Mouse (Mus musculus): Measurements from ENCODE around the gene Syn2. TPM values are rescaled to one million over a fixed set of nuclear protein-coding genes. Genes with fewer than 3 reads are reported as not detected.
A peak's percentile ranks its signal among the peaks of the same experiment; 100 is the strongest.

The Syn2 gene
- polyA plus RNA-seq, 1 experiment from 2014 or later, result 16.2 TPM

DNA sequence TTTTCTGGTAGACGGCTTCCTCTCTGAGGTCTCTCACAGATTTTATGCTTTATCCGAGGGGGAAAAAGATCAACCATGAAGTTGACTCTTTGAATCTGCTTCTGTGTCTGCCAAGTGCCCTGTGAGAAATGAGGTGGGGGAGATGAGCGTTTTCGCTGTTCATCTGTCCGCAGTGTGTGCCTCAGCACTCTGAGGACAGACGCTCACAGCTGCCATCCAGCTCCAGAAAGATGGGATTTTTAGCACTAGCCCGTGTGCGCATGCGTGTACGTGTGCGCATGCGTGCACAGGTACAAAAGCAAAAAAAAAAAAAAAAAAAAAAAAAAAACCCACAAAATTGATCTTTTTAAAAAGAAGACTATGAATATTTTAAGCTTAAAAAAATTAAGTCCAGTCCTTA lies 178.1 kb downstream of the Syn2 start:
- H3K9ac ChIP-seq (replicated peaks), result no peak overlapping the region
- H3K4me2 ChIP-seq (replicated peaks), result peak overlapping the region; percentile 44
- 0 out of 2 replicates have a peak, but pooled peaks have one; percentile 40 for ATAC-seq
- 60% methylated on average over 12 of the region's 12 CpGs for WGBS
- no peaks in the 10 kb centered on the region for H3K36me3 ChIP-seq
- peak overlapping the region; percentile 25 for H3K4me3 ChIP-seq (replicated peaks)
- H3K4me1 ChIP-seq (replicated peaks), result 0 out of 2 replicates have a peak, but pooled peaks cover 8% of the 10 kb centered on the region
- H3K9me3 ChIP-seq, result no peaks in the 10 kb centered on the region
- no peaks in the 10 kb centered on the region for H3K27me3 ChIP-seq
- no peak overlapping the region for H3K27ac ChIP-seq

DNA sequence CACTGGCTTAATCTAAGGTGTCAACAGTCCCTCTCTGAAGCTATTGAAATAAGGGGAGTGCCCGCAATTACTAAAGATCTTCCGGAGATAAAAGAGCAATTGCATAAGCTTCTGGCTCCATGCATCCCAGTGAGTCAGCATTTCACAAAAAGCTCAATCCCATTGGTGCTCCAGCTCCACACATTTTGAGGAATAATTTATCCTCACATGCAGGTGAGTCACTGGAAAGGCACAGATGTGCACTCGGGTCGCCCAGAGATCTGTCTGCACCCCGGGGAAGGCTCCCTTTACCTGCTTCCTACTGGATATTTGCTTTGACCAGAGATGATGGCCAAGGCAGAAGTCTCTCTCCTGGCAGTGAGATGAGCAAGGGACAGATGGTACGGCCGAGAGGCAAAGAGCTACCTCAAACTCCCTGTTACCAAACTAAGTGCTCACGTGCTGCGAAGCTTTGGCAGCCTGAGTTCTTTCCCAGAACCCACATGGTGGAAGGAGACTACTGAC lies 178.6 kb downstream of the Syn2 start:
- Histone ChIP-seq H3K27ac (no peak overlapping the region), H3K9ac (replicated peaks) (no peak overlapping the region), H3K4me1 (replicated peaks) (0 out of 2 replicates have a peak, but pooled peaks cover 8% of the 10 kb centered on the region), H3K36me3 (no peaks in the 10 kb centered on the region), H3K9me3 (no peaks in the 10 kb centered on the region), H3K27me3 (no peaks in the 10 kb centered on the region), H3K4me2 (replicated peaks) (no peak overlapping the region), H3K4me3 (replicated peaks) (no peak overlapping the region)
- no peak for ATAC-seq
- 76% methylated on average over 9 of the region's 9 CpGs for WGBS

DNA sequence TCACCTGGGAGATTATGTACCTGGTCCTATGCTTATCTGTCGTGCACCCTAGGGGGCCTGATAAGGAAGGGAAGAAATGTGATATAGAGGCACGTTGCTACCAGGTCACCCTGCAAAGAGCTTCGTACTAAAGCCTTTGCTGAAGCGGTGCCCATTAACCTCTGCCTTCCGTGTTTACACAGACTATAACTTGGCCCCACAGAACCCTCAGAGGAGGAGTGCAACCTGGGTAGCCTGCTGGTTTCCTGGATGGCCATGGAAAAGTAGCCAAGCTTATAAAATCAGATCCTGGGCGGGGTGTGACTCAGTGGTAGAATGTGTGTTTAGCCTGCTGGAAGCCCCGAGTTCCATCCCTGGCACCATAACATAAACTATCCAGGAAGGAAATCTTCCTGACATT lies 179.2 kb downstream of the Syn2 start:
- WGBS, result 82% methylated on average over 7 of the region's 7 CpGs

DNA sequence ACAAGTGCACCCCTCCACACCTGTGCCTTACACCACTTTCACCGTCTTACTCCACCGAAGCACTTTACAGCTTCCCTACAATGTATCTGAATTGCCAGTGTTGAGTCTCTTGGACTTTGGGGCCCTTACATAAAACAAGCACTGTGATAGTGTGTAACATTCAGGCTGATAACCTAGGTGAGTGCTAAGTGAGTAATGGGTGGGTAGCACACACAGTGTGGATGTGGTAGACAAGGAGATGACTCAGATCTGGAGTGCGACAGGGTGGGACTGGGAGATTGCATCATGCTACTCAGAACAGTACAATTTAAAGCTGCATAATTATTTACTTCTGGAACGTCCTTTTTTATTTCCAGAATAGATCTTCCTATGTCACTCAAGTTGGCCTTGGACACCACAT lies 181.1 kb downstream of the Syn2 start:
- Histone ChIP-seq H3K4me3 (replicated peaks) (no peak overlapping the region), H3K4me2 (replicated peaks) (no peak overlapping the region), H3K36me3 (no peaks in the 10 kb centered on the region), H3K4me1 (replicated peaks) (0 out of 2 replicates have a peak, but pooled peaks cover 8% of the 10 kb centered on the region), H3K27me3 (no peaks in the 10 kb centered on the region), H3K9me3 (no peaks in the 10 kb centered on the region), H3K9ac (replicated peaks) (no peak overlapping the region), H3K27ac (no peak overlapping the region)
- WGBS, result 85% methylated on average over 4 of the region's 4 CpGs
- ATAC-seq, result no peak

More for the DNA sequence above, 179.2 kb downstream of the Syn2 start:
- no peak overlapping the region for H3K4me2 ChIP-seq (replicated peaks)
- H3K9me3 ChIP-seq, result no peaks in the 10 kb centered on the region
- H3K9ac ChIP-seq (replicated peaks), result no peak overlapping the region
- no peak overlapping the region for H3K4me3 ChIP-seq (replicated peaks)
- H3K27me3 ChIP-seq, result no peaks in the 10 kb centered on the region
- no peak for ATAC-seq
- no peaks in the 10 kb centered on the region for H3K36me3 ChIP-seq
- 0 out of 2 replicates have a peak, but pooled peaks cover 8% of the 10 kb centered on the region for H3K4me1 ChIP-seq (replicated peaks)
- H3K27ac ChIP-seq, result no peak overlapping the region

DNA sequence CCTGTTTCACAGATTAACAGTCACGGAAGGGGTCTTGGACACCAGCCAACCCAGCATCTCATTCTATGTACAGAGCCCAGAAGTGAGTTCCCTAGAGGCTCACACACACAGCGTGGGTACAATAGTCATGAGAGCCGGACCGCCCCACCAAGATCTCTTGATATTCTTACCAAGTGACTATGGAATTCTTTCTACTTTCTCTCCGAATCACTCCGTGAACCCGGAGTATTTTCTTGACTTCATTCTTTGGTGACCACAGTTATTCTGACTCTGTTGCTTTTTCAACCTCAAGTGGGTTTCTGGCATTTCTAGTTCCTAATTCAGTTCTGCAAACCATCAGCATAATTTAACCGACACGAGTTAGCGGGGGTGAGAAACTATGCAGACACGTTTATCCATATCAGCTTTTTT lies 182.1 kb downstream of the Syn2 start:
- Histone ChIP-seq H3K27ac (no peak overlapping the region), H3K27me3 (no peaks in the 10 kb centered on the region), H3K4me2 (replicated peaks) (no peak overlapping the region), H3K9me3 (no peaks in the 10 kb centered on the region), H3K4me1 (replicated peaks) (0 out of 2 replicates have a peak, but pooled peaks cover 8% of the 10 kb centered on the region), H3K36me3 (no peaks in the 10 kb centered on the region), H3K9ac (replicated peaks) (no peak overlapping the region), H3K4me3 (replicated peaks) (no peak overlapping the region)
- 73% methylated on average over 11 of the region's 11 CpGs for WGBS
- no peak for ATAC-seq

DNA sequence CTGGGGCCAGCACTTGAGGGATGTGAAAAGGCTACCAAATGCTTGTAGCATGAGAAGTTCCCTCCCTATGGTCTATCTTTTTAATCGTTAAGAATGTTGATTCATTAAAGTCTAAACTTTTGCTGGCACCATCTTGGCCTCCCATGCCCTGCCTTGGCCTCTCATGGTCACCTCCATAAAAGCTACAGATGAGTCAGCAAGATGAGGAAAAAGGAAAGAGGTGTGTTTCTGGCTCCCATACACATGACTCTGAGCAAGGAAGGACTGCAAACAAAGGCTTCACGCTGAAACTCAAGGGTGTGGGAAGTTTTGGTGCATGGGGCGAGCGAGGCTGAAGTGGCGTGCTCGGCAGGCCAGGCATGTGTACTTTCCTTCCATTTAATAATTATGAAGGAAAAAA lies 184.1 kb downstream of the Syn2 start:
- Histone ChIP-seq H3K9ac (replicated peaks) (no peak overlapping the region), H3K36me3 (no peaks in the 10 kb centered on the region), H3K9me3 (no peaks in the 10 kb centered on the region), H3K27ac (no peak overlapping the region), H3K4me1 (replicated peaks) (no peaks in the 10 kb centered on the region), H3K4me3 (replicated peaks) (no peak overlapping the region), H3K4me2 (replicated peaks) (no peak overlapping the region), H3K27me3 (no peaks in the 10 kb centered on the region)
- WGBS, result 93% methylated on average over 6 of the region's 6 CpGs
- no peak for ATAC-seq

DNA sequence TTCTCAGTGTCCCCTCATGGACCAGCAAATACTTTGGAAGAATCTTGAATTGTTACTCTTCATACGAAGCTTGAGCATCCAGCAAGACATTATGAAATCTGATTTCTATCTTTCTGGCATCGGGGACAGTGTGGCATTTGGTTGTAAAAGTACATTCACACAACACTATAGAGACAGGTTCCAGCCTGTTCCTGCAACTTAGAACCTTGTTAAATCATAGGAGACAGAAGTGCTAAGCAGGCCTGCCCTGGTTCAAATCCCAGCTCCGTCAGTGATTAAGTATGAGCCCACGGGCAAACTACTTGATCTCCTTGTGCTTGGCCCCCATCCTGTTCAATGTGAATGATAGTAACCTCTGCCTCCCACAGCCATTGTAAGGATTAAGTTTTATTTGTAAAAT lies 185.0 kb downstream of the Syn2 start:
- Histone ChIP-seq H3K36me3 (no peaks in the 10 kb centered on the region), H3K9ac (replicated peaks) (no peak overlapping the region), H3K4me2 (replicated peaks) (no peak overlapping the region), H3K27ac (no peak overlapping the region), H3K4me1 (replicated peaks) (no peaks in the 10 kb centered on the region), H3K27me3 (no peaks in the 10 kb centered on the region), H3K4me3 (replicated peaks) (no peak overlapping the region), H3K9me3 (no peaks in the 10 kb centered on the region)
- WGBS, result 92% methylated on average over 4 of the region's 4 CpGs
- no peak for ATAC-seq

DNA sequence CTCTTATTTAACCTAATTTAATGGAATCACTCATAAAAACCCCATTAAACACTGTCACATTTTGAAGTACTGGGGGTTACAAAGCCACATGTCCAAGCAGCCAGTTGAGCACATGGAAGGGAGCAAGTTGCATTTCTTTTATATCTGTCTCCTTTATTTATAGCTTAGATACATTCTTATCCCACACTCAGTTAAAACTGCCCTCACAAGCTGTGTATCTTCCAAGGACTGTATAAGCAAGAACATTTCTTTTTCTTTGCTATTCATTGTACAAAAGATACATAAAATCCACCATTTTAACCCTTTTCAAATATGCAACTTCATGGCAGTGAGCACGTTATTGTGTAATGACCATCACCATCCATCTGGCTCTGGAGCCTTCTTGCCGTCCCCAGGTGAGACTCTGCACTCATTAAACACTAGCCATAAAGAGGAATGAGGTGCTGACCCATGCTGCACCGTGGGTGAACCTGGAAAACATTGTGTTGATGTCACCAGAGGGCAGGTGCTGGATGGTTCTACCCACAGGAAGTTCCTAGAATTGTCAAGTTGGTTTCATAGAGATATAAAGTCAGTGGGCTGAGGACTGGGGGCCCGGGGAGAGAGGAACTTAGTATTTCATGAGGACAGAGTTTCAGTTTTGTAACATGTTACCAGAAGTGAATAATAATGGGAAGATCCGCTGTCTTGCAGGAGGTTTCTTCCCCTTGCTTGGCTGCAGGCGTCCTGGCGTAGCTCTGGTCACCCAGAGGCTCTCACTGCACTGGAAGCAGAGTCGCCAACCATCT lies 186.4 kb downstream of the Syn2 start:
- no peak overlapping the region for H3K4me2 ChIP-seq (replicated peaks)
- H3K36me3 ChIP-seq, result no peaks in the 10 kb centered on the region
- no peak overlapping the region for H3K9ac ChIP-seq (replicated peaks)
- no peak for ATAC-seq
- no peaks in the 10 kb centered on the region for H3K4me1 ChIP-seq (replicated peaks)
- no peaks in the 10 kb centered on the region for H3K27me3 ChIP-seq
- H3K27ac ChIP-seq, result no peak overlapping the region
- WGBS, result 86% methylated on average over 8 of the region's 8 CpGs
- H3K4me3 ChIP-seq (replicated peaks), result no peak overlapping the region
- H3K9me3 ChIP-seq, result no peaks in the 10 kb centered on the region

DNA sequence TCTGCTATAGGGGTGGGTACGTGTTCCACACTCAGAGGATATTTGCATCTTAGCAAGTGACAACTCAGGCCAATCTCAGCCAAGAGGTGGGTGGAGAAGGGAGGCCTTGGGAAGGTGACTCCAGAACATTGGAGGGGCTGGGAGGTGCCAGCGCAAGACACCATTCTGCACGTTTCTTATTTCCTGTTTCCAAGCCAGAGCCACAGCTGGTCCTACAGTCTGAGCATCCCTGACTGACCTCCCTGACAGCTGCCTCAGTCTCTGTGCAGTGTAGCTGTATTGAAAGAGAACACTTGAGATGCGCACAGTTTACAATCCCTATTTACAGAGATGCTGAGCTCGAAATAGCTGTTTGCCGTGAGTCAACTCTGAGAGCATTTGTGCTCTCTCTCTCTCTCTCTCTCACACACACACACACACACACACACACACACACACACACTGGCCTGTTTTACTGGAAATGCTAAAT lies 187.2 kb downstream of the Syn2 start:
- H3K36me3 ChIP-seq, result no peaks in the 10 kb centered on the region
- no peak for ATAC-seq
- H3K4me2 ChIP-seq (replicated peaks), result no peak overlapping the region
- H3K9ac ChIP-seq (replicated peaks), result no peak overlapping the region
- H3K27ac ChIP-seq, result no peak overlapping the region
- no peaks in the 10 kb centered on the region for H3K4me1 ChIP-seq (replicated peaks)
- H3K27me3 ChIP-seq, result no peaks in the 10 kb centered on the region
- no peak overlapping the region for H3K4me3 ChIP-seq (replicated peaks)
- H3K9me3 ChIP-seq, result no peaks in the 10 kb centered on the region
- 67% methylated on average over 6 of the region's 6 CpGs for WGBS

DNA sequence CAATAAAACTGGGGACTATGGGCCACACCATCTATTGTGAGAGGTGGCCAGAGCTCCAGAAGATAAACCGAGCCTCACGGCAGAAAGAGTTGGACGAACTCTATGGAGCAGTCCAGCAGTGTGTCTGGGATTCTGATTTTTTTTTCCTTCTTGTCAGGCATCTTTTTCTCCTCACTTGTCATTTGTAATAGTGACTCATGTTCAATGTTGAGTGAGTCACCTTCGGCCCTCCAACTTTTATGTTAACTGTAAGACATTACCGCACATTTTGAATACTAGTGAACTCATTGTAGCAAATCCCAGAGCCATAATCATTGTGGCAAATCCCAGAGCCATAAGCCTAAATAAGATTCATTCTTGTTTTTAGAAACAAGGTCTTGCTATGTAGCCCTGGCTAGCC lies 188.3 kb downstream of the Syn2 start:
- Histone ChIP-seq H3K4me3 (replicated peaks) (no peak overlapping the region), H3K4me2 (replicated peaks) (no peak overlapping the region), H3K4me1 (replicated peaks) (no peaks in the 10 kb centered on the region), H3K36me3 (no peaks in the 10 kb centered on the region), H3K9me3 (peaks cover 4% of the 10 kb centered on the region; the same call in 1 of the 2 replicates), H3K9ac (replicated peaks) (no peak overlapping the region), H3K27me3 (no peaks in the 10 kb centered on the region), H3K27ac (no peak overlapping the region)
- ATAC-seq, result no peak
- 98% methylated on average over 5 of the region's 5 CpGs for WGBS

DNA sequence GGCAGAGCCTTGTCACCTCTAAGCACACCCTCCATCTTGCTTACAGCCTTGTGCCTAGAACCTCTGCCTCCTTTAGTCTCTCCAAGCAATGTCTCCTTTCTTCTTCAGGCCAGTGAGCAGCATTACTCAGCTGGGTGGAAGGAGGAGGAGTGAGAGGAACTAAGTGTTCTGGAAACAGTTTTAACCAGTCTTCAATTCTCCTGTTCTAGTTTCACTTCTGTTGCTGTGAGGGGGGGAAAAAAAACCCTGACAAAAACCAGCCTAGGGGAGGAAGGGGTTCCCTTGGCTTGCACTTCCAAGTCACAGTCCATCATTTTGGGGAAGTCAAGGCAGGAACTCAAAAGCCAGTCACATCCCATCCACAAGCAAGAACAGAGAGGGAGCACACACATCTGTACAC lies 196.3 kb downstream of the Syn2 start:
- no peak overlapping the region for H3K9ac ChIP-seq (replicated peaks)
- no peak overlapping the region for H3K4me2 ChIP-seq (replicated peaks)
- ATAC-seq, result no peak
- no peaks in the 10 kb centered on the region for H3K27me3 ChIP-seq
- no peak overlapping the region for H3K27ac ChIP-seq
- no peaks in the 10 kb centered on the region for H3K4me1 ChIP-seq (replicated peaks)
- peaks cover 4% of the 10 kb centered on the region; the same call in 1 of the 2 replicates for H3K9me3 ChIP-seq
- no peak overlapping the region for H3K4me3 ChIP-seq (replicated peaks)
- H3K36me3 ChIP-seq, result no peaks in the 10 kb centered on the region
